Mouse (Mus musculus) thymus, postnatal 25 days (tissue): ENCODE measurements around the gene Mttp.

Experiments
- DNase-seq: peaks from one replicate; pipeline ENCODE4 v3.0.0; 2022

Gene Mttp

DNA sequence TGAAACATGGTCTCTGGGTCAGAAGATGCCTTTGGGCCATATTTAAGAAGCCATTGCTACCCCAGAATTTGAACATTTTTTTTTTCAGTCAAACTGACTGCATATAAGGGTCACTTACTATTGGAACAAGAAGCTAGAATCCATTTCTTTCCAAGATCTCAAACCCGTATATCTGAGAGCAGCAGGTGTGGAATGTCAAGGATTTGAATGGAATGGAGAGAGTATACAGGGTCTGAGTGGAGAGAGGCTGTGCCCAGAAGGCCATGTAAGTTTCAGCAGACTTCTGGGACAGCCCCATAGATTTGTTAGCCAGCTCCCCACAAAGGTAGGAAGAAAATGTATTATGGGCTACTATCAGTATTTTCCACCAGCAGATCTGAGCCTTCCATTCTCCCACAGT is 66.1 kb downstream of the Mttp start:
- no peak for DNase-seq

GRCm38 (mm10) chr3:138077476-138078340 is 67.1 kb downstream of the Mttp start:
- DNase-seq: no peak

- DNase-seq: no peak
Measured at GRCm38 (mm10) chr3:138075209-138075608, 69.6 kb downstream of the Mttp start.

- no peak for DNase-seq
Measured at GRCm38 (mm10) chr3:138074214-138074613, 70.6 kb downstream of the Mttp start.

DNA sequence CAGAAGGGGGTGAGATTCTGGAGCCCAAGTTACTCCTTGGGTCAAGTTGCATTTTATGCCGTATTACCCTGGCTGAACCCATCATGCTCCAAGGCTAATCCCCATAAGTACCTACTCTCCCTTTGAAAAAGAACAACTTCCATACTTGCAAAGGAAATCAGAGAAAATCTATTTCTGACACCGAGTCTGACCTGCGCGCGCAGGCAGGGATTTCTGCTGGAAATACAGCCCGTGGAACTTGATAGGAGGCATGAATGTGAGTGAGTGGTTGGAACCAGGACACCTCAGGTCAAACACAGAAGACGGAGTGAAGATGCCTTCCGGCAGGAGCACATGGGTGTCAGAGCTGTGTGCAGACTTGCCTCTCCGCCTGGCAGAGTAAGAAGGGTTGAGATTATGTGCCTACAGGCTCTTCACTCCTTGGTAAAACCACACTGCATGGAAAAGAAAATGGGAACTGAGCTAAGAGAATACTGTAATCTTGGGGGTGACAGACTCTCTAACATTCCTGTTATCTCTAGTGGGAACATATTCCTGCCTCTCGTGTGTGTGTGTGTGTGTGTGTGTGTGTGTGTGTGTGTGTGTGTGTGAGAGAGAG is 73.2 kb downstream of the Mttp start:
- no peak for DNase-seq

GRCm38 (mm10) chr3:138071004-138071403 is 73.8 kb downstream of the Mttp start:
- DNase-seq: no peak

- no peak for DNase-seq
Measured at GRCm38 (mm10) chr3:138069756-138070511, 74.8 kb downstream of the Mttp start.

DNA sequence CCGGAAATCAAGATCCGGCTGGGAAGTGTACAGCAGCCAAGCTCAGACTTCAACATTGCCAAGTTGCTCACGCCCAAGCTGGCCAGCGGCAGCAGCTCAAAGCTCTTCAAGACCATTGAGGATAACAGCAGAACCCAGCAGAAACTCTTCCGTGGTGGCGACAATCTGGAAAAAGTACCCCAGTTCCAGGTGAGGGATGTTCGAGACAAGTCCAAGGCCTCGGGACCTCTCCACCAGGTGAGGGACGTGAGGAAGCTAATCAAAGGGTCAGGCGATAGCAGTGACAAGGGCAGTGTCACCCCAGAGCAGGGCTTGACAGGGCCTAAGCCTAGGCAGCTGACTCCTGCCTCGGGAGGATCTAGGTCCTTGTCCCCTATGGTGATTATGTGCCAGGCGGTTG is 76.7 kb downstream of the Mttp start:
- no peak for DNase-seq

DNA sequence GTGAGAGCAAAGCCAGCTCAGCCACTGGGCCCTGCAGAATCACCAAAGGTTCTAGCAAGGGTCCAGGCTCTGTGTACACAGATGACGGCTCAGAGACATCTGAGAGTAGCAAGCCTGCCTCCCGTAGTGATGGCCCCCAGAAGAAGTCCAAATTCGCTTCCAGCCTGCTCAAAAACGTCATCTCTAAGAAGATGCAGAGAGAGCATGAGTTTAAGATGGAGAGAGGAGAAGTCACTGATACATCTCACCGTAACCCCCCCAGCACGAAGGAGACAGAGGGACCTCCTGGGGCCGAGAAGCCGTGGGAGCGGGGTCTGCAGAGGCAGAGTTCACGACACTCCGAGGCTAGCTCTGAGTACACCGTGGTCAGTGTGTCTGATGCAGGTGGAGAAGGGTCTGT is 77.5 kb downstream of the Mttp start, which contains the start of gene Gm5105:
Gene Gm5105, minus strand, starts transcription at position 101 of the 400 bp plus-strand sequence.
- no peak for DNase-seq

GRCm38 (mm10) chr3:138066348-138066856 is 78.4 kb downstream of the Mttp start:
- DNase-seq: no peak

DNA sequence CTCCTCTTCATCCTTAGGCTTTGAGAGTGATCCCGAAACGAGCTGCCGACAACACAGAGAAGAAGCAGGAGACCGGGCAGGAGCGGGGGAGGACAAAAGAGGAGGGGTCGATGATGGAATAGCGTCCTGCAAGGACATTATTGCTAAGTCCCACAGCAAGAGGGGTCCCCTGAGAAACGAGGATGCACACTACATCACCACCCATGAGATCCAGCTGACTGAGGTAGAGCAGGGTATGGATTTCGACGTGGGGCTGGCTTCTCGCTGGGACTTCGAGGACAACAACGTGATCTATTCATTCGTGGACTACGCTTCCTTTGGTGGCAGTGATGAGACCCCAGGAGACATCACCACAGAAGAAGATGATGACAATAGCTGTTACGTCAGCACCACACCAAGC is 78.8 kb downstream of the Mttp start:
- DNase-seq: no peak

DNA sequence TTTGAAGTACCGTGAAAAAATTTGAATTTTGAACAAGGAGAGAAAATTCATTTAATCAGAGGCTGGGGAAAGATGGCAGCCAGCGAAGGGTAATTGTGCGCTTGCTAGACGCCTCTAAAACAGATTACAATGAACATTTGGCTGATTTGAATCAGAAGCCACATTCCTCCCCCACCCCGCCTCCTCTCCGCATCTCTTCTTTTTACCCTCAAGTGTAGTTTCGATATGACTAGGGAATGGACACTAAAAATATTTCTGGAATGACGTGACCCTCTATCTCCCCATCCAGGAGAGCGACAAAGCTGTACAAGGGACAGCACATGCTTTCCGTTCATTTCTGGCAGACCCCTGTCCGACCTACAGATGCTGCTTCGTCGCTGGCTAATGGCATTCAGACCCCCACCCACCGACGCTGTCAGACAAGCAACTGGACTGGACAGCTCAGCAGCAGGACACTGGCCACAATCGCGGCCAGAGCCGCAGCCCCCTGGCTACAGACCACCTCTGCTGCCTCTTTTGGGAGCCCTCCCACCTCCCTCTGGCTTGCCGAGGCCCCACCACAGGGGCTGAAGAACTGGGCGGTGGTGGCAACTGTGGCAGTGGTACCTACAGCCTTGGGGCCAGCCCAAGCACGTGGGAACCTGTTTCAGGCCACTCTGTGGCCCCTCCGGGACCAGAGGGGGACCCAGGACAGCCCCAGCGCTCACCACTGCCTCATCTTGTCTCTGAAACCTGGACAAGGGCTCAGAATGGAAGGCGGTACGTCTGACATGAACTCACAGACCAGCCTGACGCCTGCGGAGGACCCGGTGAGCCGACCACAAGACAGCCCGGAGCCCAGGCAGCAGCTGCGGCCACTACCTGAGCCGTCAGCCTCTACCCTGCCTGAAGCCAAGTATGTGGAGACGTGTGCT is 79.8 kb downstream of the Mttp start, which contains the start of gene 1110002E22Rik:
Gene 1110002E22Rik, plus strand, starts transcription at position 321 of the 914 bp plus-strand sequence.
- no peak for DNase-seq

GRCm38 (mm10) chr3:138063731-138064329 is 80.9 kb downstream of the Mttp start:
- DNase-seq: no peak

- no peak for DNase-seq
Measured at GRCm38 (mm10) chr3:138062673-138063072, 82.1 kb downstream of the Mttp start.

- DNase-seq: no peak
Measured at GRCm38 (mm10) chr3:138061205-138061911, 83.4 kb downstream of the Mttp start.

- DNase-seq: no peak
Measured at GRCm38 (mm10) chr3:138060429-138060828, 84.3 kb downstream of the Mttp start.

DNA sequence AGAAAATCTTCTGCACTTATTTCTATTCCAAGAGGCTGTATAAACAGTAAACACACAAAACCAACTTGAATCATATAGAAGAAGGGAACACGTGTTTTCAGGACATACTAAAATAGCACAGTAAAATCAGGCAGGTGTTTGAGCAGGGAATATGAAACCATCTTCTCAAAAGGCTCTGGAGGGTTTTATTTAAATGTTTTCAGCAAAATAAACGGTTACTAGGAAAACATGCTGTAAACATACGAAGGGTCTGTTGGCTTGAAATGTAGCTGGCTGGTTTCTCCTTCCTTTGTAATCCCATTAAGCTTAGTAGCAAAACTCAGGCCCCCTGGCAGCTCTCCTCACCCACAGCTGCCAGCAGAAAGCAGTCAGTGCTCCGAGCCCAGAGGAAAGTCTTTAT is 86.5 kb downstream of the Mttp start:
- no peak for DNase-seq

GRCm38 (mm10) chr3:138056976-138057375 is 87.8 kb downstream of the Mttp start:
- DNase-seq: no peak

DNA sequence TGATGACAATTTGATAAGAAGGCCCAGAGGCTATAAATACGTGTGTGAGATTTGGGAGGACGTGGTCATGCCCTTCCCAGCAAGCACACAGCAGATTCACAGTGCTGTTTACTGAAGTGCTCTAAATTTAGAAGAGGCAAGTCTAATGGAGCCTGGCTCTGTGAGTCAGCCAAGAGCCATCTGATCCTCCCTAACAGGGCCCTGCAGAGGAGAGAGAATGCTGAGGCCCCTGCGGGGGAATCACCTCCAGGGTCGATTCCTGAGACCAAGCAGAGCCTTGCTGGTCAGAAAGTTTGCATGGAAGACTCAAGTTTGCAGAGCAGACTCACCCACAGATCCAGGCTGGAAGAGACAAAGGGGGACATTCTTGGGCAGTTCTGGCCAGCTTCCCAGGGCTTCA is 90.8 kb downstream of the Mttp start:
- DNase-seq: no peak

DNA sequence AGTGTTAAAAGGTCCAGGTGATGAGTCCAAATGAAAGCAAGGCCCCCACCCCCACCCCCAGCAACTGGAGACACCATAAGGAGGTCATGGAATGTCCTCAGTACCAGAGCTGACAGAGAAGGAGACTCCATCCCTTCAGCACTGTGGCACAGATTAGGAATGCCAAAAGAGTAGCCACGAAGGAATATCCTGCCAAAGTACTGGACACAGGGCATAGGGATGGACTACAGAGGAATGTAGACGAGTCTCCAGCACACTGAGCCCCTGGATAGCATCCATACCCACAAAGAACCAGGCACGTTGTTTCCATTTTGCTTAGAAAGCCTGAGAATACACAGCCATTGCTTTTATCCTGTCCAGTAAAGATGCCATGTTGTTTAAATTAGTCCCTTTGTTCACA is 93.3 kb downstream of the Mttp start:
- no peak for DNase-seq

- no peak for DNase-seq
Measured at GRCm38 (mm10) chr3:138050772-138051171, 94.0 kb downstream of the Mttp start.
